Mouse (Mus musculus): Measurements from ENCODE around the gene Celf2.

DNA sequence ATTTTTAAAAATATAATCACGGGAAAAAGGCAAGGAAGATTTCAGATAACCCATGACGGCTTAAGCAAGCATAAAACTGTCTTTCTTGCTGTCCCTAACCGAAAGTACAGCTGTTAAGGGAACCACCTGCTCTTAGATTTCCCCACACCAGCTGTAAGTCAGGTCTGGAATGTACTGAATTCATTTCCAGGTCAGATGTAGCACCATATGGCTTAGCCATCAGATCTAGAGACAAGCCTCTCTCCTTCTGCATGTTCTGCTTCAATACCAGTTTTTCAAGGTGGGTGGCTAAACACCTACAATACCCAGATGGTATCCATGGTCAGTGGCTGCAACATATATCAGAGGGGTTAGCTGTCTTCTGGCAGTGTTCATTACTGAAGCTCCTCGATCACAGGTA is 841.8 kb downstream of the Celf2 start:
- TF ChIP-seq CTCF (IDR thresholded peaks at IDR 0.05; ENCODE audit: borderline replicate concordance, insufficient read depth, low read depth, low read length) (no peak), POLR2A (IDR thresholded peaks at IDR 0.05; ENCODE audit: borderline replicate concordance, insufficient read depth, low read length) (no peak)

All from cerebellum, adult 2 months (tissue).